Mouse (Mus musculus) liver, adult 2 months (tissue): ENCODE data around the gene Gm49339. TPM values are rescaled to one million over a fixed set of nuclear protein-coding genes. Genes with fewer than 3 reads are reported as not detected.
"Not testable (repeated sequence)": the region's sequence is repeated elsewhere in the genome, so short reads cannot be mapped to it uniquely, and the experiment has no call there.

Experiments
- DNase-seq: peaks from one replicate; pipeline ENCODE4 v3.0.0-alpha.2; 2011; ENCODE audit warnings: low read depth, low spot score; ENCODE audit errors: extremely low read depth
- H3K27ac ChIP-seq: fragments of 200-500 bp; replicated peaks from 2 replicates; pipeline ENCODE4 v1.5.1; 2012; ENCODE audit warnings: low read depth, mild to moderate bottlenecking, control low read depth, inconsistent platforms, low read length; ENCODE audit not compliant: insufficient read depth
- H3K27me3 ChIP-seq: fragments of 200-500 bp; 2 replicates; pipeline ENCODE4 v1.6.1; 2012; ENCODE audit warnings: mild to moderate bottlenecking, moderate library complexity, low read length, inconsistent platforms; ENCODE audit not compliant: control insufficient read depth, insufficient read depth
- H3K36me3 ChIP-seq: fragments of 200-500 bp; 2 replicates; pipeline ENCODE4 v1.6.1; 2012; ENCODE audit warnings: low read length, inconsistent platforms; ENCODE audit not compliant: control insufficient read depth, insufficient read depth
- H3K4me1 ChIP-seq: fragments of 200-500 bp; 2 replicates; pipeline ENCODE4 v1.6.1; 2011; ENCODE audit warnings: low read length; ENCODE audit not compliant: control insufficient read depth, insufficient read depth
- H3K4me3 ChIP-seq: fragments of 200-500 bp; 2 replicates; pipeline ENCODE4 v1.5.1; 2011; ENCODE audit warnings: low read depth, mild to moderate bottlenecking, control low read depth, low read length, moderate library complexity; ENCODE audit not compliant: insufficient read depth
- H3K79me2 ChIP-seq: fragments of 200-500 bp; 2 replicates; pipeline ENCODE4 v1.6.1; 2012; ENCODE audit warnings: inconsistent platforms, mild to moderate bottlenecking, low read length, moderate library complexity; ENCODE audit not compliant: control insufficient read depth, insufficient read depth
- H3K9ac ChIP-seq: fragments of 200-500 bp; 2 replicates; pipeline ENCODE4 v1.6.1; 2012; ENCODE audit warnings: low read depth, mild to moderate bottlenecking, control low read depth, inconsistent platforms, low read length
- CTCF ChIP-seq: fragments of 200-500 bp; IDR thresholded peaks from 2 replicates; pipeline ENCODE4 v1.5.1; 2011; ENCODE audit warnings: low read depth, low read length, control low read depth
- POLR2A ChIP-seq: fragments of 200-500 bp; IDR thresholded peaks from 2 replicates; pipeline ENCODE4 v1.6.1; 2011; ENCODE audit warnings: low read length, control low read depth; ENCODE audit not compliant: insufficient read depth; ENCODE audit errors: extremely low read depth
- WGBS: fragments of 180-500 bp; shearing (Covaris S2); methylation state at CpG from one replicate; pipeline ENCODE4 v1.1.7; 2018; 5-methylcytosine and 5-hydroxymethylcytosine counted together
- polyA plus RNA-seq: library from polyadenylated mRNA; depleted of rRNA; stranded (reverse); fragments of >200 nt; gene quantifications from 2 replicates; pipeline ENCODE4 v1.2.3, GENCODE M21; 2012
- total RNA-seq: library from RNA; depleted of rRNA; stranded (reverse); fragments of >200 nt; gene quantifications from 2 replicates; pipeline ENCODE4 v1.2.3, GENCODE M21; 2014

Gene Gm49339
- total and polyA plus RNA-seq, 2 experiments = 1.2 to 2.3 TPM

DNA sequence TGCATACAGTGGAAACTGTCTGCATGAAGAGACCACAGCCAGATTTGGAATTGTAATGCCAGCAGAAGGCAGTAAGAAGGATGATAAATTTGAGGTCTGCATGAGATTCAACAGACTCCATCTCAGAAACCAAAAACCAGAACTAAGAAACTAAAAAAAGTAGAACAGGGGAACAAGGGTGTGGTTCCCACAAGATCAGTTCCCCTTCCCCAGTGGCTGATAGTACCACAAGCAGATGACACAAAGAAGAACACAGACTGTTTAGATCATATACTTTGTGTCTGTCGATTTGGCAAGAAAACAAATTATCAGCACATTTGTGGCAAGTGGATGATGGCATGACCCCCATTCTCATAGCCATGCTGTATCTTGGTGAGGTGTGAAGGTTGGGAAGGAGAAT is 24.6 kb upstream of the Gm49339 start:
- H3K27me3 ChIP-seq = no peaks in the 10 kb centered on the region
- H3K27ac ChIP-seq = peak overlapping the region; percentile 44
- TF ChIP-seq CTCF (no peak), POLR2A (no peak)
- WGBS = 64% methylated on average over 1 of the region's 1 CpGs
- H3K79me2 ChIP-seq = no peaks in the 10 kb centered on the region
- peak; percentile 41 for DNase-seq
- H3K36me3 ChIP-seq = no peaks in the 10 kb centered on the region
- no peaks in the 10 kb centered on the region for H3K4me1 ChIP-seq
- no peak overlapping the region for H3K9ac ChIP-seq
- no peak overlapping the region for H3K4me3 ChIP-seq

DNA sequence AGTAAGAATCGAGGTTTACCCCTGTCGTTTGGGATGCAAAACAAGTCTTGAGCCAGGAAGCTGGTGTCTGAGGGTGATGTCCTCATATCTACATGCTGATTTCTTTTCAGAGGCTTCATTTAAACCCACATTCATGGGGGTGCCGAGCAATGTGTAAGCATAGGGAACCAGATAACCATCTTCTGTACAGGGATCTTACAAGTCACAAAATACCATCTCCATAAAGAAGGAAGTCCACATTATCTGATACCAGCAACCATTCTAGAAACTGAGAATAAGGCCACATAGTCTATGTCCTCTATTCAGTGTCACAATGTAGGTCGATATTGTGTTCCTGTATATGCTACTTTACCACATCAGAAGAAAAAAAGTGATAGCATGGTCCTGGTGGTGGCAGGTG is 24.0 kb upstream of the Gm49339 start:
- H3K4me1 ChIP-seq = no peaks in the 10 kb centered on the region
- H3K27ac ChIP-seq = peak overlapping the region; percentile 44
- H3K4me3 ChIP-seq = no peak overlapping the region
- H3K9ac ChIP-seq = no peak overlapping the region
- H3K27me3 ChIP-seq = no peaks in the 10 kb centered on the region
- 57% methylated on average over 4 of the region's 4 CpGs for WGBS
- no peak for TF ChIP-seq POLR2A
- no peak for TF ChIP-seq CTCF
- DNase-seq = no peak
- no peaks in the 10 kb centered on the region for H3K79me2 ChIP-seq
- H3K36me3 ChIP-seq = no peaks in the 10 kb centered on the region

GRCm38 (mm10) chr10:51463800-51464199 is 16.6 kb upstream of the Gm49339 start:
- WGBS = 53% methylated on average over 4 of the region's 4 CpGs
- H3K27me3 ChIP-seq = not testable (repeated sequence)

DNA sequence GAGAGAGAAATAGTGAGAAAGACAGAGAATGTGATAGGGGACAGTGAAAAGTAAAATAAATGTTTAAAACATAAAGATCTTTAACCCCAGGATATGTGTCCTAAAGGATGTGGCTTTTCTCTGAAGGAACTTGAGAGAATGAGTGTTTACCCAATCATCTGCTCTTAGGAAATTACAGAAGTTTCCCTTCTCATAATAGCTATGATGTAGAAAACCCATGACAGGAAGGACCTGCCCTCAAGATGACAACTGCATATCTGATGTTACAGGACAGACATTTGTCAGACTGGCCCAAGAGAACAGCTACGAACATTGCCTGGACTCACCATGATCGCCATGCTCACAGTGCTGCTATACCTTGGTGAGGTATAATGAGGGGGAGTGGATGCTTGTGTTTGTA is 10.3 kb downstream of the Gm49339 start, which contains the start of gene Lilrb4a:
Gene Lilrb4a, plus strand, starts transcription at position 266 of the 400 bp plus-strand sequence.
- H3K4me1 ChIP-seq, H3K9ac ChIP-seq, H3K27me3 ChIP-seq, H3K27ac ChIP-seq, H3K4me3 ChIP-seq, H3K36me3 ChIP-seq, H3K79me2 ChIP-seq: not testable (repeated sequence)
- no CpG with 5 or more reads among the region's 2 CpGs for WGBS
- peak; percentile 20 for DNase-seq

More at GRCm38 (mm10) chr10:51463800-51464199, 16.6 kb upstream of the Gm49339 start:
- DNase-seq, H3K36me3 ChIP-seq, H3K27ac ChIP-seq, H3K9ac ChIP-seq, H3K4me3 ChIP-seq, H3K79me2 ChIP-seq, H3K4me1 ChIP-seq: not testable (repeated sequence)

GRCm38 (mm10) chr10:51520021-51520420 is 39.6 kb downstream of the Gm49339 start:
- H3K4me1 ChIP-seq = no peaks in the 10 kb centered on the region
- TF ChIP-seq POLR2A (no peak), CTCF (no peak)
- H3K4me3 ChIP-seq = no peak overlapping the region
- H3K27ac ChIP-seq = no peak overlapping the region
- H3K9ac ChIP-seq = no peak overlapping the region
- no peaks in the 10 kb centered on the region for H3K36me3 ChIP-seq
- no peaks in the 10 kb centered on the region for H3K27me3 ChIP-seq
- no peak for DNase-seq
- H3K79me2 ChIP-seq = no peaks in the 10 kb centered on the region

- Histone ChIP-seq H3K79me2 (no peaks in the 10 kb centered on the region), H3K9ac (no peak overlapping the region), H3K4me1 (no peaks in the 10 kb centered on the region), H3K27me3 (no peaks in the 10 kb centered on the region), H3K36me3 (no peaks in the 10 kb centered on the region), H3K4me3 (no peak overlapping the region), H3K27ac (no peak overlapping the region)
- TF ChIP-seq POLR2A (no peak), CTCF (no peak)
- DNase-seq = no peak
Measured at GRCm38 (mm10) chr10:51521453-51521852, 41.0 kb downstream of the Gm49339 start.
